Mouse (Mus musculus) adrenal gland, postnatal 14 days (tissue): Measurements from ENCODE around the gene Ahcyl2. TPM values are rescaled to one million over a fixed set of nuclear protein-coding genes. Genes with fewer than 3 reads are reported as not detected.

Source experiments
- DNase-seq: peaks from one replicate; pipeline ENCODE4 v3.0.0; 2021; ENCODE audit warnings: mixed read lengths
- total RNA-seq: library from RNA; stranded (reverse); gene quantifications from 2 replicates; pipeline ENCODE4 v1.2.3, GENCODE M21; 2021

Ahcyl2 gene
- total RNA-seq, 1 experiment from 2014 or later: 102 TPM

DNA sequence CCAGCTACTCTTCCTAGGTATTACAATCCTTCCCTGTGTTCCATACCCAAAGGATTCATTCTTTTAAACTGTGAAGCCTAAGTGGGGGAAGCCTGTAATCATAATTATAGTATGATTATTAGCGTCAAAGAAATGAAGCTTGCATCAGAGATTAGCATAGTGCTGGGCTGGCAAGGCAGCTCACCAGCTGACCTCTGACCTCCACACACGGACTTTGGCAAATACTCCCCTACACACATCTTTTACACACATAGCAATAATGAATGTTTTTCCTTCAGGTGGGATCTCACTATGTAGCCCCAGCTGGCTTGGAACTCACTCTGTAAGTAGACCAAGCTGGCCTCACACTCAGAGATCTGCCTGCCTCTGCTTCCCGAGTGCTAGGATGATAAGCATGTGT lies 84.1 kb downstream of the Ahcyl2 start:
- no peak for DNase-seq

DNA sequence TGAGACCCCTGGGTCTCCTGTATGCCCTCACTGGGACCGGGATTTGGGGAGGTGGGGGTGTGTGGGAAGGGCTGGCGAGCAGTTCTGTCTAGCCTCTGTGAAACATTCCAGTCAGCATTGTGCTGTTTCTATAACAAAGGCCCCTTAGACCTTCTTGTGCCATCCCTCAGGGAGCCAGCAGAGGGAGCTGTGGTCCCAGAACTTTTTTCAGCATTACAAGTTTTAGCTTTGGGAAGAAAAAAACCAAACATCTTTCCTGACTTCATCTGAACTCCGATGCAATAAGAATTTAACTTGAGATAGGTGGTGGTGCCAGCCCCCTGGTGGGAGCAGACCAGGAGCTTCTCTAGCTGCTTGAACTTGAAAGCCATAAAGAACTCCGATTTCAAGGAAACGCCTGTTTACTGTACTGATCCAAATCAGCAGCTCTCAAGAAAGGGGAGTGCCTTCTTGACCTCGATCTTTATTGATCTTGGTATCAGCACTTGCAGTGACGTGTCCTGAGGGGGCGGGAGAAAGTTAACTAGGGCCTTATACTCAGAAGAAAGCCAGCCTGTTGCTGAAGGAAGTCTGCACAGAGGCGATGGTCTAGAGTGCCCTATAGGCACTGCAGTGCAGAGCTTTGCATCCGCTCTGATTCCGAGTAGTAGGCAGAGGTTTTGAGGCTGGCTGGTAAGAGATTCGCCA lies 85.5 kb downstream of the Ahcyl2 start:
- peak; percentile 83 for DNase-seq

DNA sequence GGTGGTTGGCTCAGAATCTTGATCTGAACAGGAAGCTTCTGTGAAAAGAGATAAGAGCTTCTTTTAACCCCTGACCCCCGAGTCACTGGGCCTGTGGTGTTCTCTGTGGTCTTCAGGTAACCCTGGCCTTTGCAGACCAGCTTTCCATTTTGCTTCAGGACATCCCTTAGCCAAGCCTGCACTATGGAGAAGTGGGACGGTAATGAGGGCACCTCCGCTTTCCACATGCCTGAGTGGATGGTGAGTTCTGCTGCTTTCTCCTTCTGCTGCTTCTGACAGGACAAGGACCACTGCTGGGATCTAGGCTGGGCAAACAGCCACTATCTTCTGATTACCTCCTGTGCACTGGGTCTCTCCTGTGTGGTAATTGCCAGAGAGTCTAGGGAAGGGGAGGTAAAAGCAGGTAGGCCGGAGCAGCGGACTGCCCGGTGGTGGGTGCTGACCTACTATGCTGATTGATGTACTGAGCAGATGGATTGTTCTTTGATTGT lies 86.1 kb downstream of the Ahcyl2 start:
- no peak for DNase-seq

DNA sequence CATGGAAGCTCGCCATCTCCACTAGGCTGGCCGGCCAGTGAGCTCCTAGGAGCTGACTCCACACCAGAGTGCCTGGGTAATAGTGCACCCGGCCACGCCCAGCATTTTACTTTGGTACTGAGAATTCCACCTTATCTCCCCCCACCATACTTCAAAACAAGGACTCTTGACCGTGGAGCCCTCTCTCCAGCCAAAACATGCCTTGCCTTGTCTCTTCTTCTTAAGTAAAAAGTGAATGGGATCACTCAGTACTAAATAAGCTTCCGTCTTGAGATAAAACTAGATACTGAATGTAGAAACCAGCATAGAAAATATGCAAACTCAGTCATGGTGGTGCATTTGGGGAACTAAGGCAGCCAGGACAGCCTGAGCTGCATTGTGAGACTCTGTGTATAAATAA lies 90.8 kb downstream of the Ahcyl2 start:
- no peak for DNase-seq

DNA sequence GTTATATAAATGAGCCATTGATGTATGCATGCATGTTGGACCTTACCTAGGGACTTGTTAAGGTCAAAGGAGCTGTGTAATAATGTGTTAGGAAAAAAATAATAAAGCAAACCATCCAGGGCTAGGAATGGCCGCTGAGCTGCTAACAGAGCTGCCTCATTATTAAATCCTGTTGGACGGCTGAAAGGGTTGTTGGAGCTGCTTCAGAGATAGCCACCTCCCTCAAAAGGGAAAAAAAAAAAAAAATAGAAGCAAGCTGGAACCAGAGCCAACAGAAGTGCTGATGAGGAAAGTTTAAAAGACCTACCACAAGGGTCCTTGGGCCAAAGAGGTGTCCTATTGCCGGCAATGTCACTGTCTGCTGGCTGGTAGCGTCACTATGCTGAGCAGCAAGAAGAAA lies 91.5 kb downstream of the Ahcyl2 start:
- DNase-seq: no peak

DNA sequence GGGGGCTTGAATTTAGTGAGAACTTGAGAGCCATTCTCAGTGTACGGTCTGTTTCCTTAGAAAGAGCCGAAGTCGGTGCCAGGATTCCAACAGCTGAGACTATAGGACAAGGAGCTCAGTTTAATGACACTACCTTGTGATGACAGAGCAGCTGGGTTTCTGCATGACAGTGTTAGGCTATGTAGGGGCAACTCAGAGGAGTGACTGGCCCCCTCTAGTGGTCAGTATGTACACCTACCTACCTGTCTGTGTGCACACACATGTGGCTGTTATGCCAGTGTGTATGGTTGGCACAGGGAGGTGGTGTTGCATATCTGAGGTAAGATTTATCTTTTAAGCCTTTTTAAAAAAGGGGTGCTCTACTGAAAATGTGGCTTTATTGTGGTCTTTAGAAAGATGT lies 92.4 kb downstream of the Ahcyl2 start:
- DNase-seq: peak; percentile 24

DNA sequence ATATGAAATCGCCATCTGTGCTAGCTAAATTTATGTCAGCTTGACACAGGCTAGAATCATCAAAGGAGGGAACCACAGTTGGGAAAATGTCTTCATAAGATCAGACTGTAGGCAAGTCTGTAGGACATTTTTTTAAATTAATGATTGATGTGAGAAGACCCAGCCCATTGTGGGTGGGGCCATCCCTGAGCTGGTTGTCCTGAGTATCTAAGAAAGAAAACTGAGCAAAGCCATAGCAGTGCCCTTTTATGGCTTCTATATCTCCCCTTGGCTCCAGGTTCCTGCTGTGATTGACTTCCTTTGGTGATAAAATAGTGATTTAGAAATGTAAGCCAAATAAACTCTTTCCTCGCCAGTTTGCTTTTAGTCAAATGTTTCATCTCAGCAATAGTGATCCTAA lies 97.1 kb downstream of the Ahcyl2 start:
- no peak for DNase-seq

DNA sequence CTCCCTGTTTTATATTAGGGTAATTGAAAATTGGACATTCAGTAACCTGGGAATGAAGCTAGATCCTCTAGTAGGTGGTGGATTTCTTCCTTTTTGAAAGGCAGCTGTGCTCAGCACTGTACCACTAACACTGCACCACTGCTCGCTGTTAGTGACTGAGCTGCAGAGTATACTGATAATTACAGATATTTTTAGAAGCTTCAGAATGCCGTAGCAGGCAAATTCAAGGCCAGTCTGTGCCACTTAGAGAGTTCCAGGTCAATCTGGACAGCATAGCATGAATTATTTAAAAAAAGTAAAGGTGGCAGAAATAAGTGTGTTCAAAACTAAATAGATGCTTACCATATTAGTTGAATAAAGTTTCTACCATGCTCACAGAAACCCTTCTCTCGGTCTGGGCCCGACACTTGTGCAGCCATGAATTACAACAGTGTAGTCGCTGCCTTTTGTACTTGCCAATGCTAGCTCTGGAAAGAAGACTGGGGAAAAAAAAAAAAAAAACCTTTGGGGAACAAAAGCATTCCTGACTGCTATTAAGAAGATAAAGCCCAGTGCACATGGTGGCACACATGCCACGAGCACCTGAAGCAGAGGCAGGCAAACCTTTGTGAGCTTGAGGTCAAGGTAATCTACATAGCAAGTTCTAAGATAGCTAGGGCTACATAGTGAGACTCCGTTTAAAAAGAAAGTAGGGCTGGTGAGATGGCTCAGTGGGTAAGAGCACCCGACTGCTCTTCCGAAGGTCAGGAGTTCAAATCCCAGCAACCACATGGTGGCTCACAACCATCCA lies 99.3 kb downstream of the Ahcyl2 start:
- DNase-seq: no peak

DNA sequence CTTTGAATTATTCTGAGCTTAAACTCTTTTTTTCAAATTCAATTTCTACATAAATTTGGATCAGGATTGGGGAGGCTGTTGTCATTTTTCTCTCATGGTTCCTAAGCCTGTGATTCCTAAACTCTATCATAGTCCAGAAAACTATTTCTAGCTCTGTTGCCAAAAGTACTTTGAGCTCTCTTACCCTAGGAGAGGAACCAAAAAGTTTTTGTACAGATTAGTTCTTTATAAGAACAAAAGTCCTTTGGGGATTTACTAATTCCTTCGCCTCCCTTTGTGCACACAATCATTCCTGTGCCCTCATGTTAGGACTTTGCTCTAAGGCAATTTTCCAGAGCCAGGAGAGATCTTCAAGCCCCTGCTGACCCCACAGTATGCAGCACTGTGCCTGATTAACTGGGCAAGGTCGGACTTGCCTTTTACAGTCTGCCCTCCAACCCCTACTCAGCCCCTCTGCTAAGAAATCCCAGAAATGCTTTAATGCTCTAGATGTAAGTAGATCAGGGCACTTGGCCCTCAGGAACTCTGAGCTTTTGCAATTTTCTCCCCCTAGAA lies 100.6 kb downstream of the Ahcyl2 start:
- no peak for DNase-seq

DNA sequence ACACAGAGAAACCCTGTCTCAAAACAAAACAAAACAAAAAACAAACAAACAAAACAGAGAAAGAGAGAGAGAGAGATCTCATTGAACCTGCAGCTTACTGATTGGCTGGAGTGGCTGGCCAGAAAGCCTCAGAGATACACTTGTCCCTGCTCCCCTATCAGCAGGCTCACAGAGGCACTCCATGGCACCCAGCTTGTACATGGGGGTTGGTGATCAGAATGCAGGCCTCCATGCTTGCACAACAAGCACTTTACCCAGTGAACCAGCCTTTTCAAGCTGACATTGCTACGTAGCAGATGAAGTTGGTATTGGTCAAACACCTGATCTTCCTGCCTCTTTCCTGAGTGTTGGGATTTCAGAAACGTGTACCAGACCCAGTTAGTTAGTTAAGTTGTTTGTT lies 105.8 kb downstream of the Ahcyl2 start:
- DNase-seq: no peak

DNA sequence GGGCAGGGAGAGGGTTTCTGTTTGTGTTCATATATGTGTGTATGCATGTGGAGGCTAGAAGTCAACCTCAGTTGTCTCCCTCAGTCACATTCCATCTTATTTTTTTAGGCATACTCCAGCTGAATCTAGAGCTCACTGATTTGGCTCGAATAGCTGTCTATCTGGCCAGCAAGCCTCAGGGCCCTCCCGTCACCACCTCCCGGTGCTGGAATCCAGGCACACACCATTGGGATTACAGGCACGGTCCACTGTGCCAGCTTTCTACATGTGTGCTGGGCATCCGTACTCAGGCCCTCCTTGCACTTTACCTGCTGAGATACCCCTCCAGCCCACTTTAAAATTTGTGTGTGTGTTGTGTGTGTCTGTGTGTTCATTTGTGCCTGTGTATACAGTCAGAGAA lies 107.8 kb downstream of the Ahcyl2 start:
- peak; percentile 34 for DNase-seq

DNA sequence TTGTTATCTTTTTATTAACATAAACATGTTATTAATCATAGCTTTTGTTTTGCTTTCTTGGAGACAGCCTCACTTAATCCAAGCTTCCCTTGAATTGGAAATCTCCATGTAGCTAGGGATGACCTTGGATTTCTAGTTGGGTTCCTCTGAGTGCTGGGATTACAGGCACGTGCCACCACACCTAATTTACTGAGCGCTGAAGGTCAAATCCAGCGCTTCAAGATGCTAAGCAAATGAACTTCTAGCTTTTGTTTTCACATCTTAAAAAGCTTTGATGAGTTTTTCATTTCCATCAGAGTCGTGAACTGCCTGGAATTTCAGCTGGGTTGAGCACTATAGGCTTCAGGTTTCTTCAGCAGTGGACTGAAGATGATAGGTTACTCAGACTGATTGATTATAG lies 109.0 kb downstream of the Ahcyl2 start:
- DNase-seq: no peak

DNA sequence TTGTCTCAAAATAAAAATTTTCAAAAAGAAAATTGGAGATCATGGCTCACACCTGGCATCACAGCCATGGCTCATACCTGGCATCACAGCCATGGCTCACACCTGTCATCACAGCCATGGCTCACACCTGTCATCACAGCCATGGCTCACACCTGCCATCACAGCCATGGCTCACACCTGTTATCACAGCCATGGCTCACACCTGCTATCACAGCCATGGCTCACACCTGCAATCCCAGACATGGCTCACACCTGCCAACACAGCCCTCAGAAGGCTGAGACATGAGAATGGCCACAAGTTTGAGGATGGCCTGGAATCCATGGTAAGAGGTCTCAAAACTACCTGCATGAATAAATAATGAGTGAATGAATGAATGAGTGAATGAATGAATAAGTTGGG lies 111.8 kb downstream of the Ahcyl2 start:
- DNase-seq: no peak

DNA sequence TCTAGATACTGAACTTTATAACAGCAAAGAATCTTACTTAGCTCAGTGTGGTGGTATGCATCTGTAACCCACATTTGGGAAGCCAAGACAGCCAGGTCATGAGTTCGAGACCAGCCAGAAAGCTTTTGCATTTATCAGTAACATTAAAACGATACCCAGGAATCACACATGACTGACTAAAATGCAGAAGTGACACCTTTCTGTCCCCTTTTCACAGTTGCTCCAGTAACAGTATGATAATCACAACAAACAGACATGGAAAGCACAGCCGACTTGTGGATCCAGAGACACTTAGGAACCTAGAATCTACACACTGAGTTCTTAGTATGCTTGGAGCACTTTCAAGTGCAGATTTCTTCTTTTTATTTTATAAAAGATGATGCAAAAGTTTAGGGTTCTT lies 113.0 kb downstream of the Ahcyl2 start:
- no peak for DNase-seq

DNA sequence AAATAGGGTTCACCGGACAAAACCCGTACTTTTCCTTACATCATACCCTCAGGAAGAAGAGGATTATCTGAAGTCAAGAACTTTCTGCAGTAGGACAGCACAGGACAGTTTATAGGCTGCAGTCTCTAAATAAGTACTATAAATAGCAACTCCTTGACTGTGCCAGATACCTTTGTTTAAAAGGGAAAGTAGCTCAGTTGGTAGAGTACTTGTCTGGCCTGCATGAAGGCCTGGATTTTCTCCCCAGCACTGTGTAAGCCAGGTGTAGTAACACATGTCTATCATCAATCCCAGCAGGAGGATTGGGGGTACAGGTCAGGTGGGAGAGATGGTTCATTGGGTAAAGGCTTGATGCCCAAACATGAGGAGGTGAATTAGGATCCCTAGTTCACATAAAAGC lies 114.1 kb downstream of the Ahcyl2 start:
- no peak for DNase-seq

DNA sequence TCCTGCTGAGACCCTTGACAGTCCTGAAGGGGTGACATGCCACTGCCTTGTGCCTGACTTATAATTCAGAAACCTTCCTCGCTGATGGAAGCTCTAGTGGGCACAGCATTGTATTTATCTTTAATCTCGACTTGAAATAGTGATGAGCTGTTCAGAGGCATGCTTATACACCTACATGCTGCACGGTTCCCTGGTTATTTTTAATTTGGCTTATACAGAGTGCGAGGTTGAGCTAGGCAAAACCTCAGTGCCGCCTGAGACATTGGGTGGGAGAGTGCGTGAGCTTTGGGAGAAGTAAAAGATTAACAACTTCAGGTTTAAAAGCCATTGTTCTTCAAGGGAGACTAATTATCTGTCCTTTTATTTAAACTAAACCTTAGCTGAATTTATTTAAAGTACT lies 115.1 kb downstream of the Ahcyl2 start:
- DNase-seq: no peak

DNA sequence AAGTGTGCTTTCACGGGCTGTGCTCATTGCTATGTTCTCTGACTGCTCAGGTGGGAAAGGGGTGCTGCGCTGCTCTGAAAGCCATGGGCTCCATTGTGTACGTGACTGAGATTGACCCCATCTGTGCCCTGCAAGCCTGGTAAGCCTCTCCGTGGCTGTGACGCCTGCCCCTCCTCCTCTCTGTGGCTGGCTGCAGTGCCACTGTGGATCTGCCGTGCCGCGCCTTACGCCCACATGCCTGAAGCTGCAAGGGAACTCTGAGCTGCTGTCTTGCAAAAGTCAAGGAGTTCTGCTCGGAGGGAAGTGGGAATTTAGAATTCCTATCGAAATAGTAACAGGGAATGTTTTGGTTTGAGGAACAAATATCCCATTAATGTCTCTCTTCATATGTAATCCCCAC lies 123.3 kb downstream of the Ahcyl2 start:
- DNase-seq: no peak

DNA sequence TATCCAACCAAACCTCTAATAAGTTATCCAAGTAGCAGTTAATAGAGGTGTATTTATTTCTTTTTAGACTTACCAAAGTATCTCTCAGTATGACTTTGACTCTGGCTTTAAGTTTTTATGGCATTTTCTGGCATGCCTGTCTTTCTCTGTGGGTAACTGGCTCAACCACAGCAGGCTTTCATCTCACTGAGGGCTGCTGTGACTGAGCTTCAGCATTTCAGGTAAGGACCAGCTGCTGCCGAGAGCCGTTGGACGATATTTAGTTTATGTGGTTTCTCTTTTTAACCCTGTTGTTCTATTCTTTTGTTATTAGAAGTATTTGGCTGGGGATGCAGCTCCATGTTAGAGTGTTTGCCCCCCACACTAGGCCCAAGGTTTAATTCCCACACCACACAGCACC lies 129.2 kb downstream of the Ahcyl2 start:
- DNase-seq: no peak

DNA sequence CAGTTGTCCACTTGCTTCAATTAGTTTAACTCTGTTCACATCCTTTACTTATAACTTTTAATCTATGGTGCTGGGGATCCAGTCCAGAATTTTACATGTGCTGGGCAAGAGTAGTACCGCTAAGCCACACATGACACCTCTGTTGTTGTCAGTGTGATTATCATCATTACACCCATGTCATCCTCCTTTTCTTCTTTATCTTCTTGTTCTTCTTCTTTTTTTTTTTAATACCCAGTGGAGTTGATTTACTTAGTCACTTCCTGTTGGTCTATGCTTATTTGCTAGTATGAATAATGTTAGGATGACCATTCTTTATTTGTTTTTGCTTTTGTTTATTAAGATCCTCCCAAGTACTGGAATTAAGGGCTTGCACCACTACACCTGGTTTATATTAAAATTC lies 133.6 kb downstream of the Ahcyl2 start:
- DNase-seq: no peak

DNA sequence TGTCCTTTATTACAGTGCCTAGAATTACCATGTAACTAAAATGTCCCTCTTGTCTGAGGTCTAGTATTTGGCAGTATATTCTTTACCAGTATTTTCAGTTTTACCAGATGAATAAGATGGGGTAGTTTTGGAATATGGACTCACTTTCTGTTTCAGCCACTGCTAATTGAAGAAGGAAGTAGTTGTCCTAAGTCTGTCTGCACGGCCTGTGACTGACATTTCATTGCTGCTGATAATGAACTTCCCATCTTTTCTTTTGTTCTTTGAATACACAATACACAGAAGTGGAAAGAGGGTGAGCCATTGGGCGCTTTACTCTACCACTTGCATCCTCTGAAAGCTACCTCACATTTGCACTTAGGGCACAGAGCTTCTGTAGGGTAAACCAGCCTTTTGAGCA lies 134.4 kb downstream of the Ahcyl2 start:
- no peak for DNase-seq

DNA sequence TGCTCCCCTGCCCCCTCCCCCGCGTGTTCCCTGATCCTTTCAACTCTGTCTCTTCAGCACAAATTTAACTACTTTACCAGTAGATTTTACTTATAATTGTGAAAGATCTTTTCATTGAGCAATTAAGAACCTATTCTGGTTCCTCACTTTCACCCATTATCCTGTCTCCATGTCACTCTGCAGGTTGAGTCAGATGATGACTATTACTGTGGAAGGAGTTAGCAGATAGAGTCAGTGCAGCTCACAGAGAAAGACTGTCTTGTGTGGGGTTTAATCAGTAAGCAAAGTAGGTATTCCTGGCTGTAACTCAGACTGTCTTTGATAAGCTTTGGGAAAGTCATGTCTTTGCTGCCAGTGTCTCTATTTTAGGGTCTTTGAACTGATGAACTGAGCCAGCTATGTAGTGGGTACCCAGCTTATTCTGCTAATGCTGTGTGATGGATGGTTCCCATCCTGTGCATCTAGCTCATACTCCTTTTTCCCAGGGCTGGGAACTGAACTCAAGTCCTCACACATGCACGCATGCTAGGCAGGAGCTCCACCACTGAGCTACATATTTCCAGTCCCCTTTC lies 135.6 kb downstream of the Ahcyl2 start:
- no peak for DNase-seq

DNA sequence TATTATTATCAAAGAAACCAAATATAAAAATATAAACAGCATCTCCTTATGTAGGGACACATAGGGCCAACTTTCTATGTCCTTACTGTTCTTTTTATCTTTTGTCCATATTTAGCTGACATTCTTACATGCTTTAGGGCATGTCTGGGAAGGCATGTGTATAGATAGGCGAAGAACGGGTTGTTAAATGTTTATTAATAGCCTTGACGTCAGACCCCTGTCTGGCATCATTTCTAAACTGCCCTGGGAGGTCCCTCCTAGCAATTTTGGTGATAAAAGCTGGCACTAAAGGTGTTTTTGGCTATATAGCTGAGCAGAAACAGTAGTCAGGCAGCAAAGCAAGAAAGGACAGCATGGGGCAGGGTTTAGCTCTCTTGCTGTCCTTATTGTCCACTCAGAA lies 136.5 kb downstream of the Ahcyl2 start:
- DNase-seq: no peak

DNA sequence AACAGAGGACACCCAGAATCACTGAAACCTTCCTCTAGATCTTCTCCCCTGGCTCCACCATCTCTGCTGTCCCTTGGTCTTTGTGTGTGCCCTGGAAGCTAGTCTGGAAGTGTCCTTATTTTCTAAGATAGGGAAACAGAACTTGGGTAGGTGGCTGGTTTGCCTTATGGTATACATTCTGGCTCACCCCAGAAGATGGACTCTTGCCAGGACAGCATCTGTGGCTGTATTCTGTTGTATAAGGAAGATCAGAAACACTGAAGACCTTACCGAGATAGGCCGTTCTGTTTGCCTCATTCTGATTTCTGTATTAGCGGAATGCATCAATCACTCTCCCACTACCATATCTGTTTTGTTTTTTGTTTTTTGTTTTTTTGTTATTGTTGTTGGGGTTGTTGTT lies 142.8 kb downstream of the Ahcyl2 start:
- no peak for DNase-seq
